Mouse (Mus musculus): ENCODE measurements around the gene Fzd5.

Fzd5 gene

GRCm38 (mm10) chr1:64738180-64738555 lies 617 bp upstream of the Fzd5 start:
- TF ChIP-seq GATA4 (IDR thresholded peaks at IDR 0.05; ENCODE audit: insufficient replicate concordance, low read length): no peak

- TF ChIP-seq GATA4 (IDR thresholded peaks at IDR 0.05; ENCODE audit: insufficient replicate concordance, low read length): no peak
Observed at GRCm38 (mm10) chr1:64736681-64737501, 660 bp downstream of the Fzd5 start.

GRCm38 (mm10) chr1:64735781-64736680 lies 1.5 kb downstream of the Fzd5 start:
- no peak for TF ChIP-seq GATA4 (IDR thresholded peaks at IDR 0.05; ENCODE audit: insufficient replicate concordance, low read length)

- no peak for TF ChIP-seq GATA4 (IDR thresholded peaks at IDR 0.05; ENCODE audit: insufficient replicate concordance, low read length)
Observed at GRCm38 (mm10) chr1:64734771-64735750, 2.5 kb downstream of the Fzd5 start.

- no peak for TF ChIP-seq GATA4 (IDR thresholded peaks at IDR 0.05; ENCODE audit: insufficient replicate concordance, low read length)
Observed at GRCm38 (mm10) chr1:64733453-64734245, 3.9 kb downstream of the Fzd5 start.

GRCm38 (mm10) chr1:64732637-64733200 lies 4.8 kb downstream of the Fzd5 start:
- no peak for TF ChIP-seq GATA4 (IDR thresholded peaks at IDR 0.05; ENCODE audit: insufficient replicate concordance, low read length)

GRCm38 (mm10) chr1:64732161-64732560 lies 5.4 kb downstream of the Fzd5 start:
- no peak for TF ChIP-seq GATA4 (IDR thresholded peaks at IDR 0.05; ENCODE audit: insufficient replicate concordance, low read length)

GRCm38 (mm10) chr1:64731341-64732020 lies 6.1 kb downstream of the Fzd5 start:
- no peak for TF ChIP-seq GATA4 (IDR thresholded peaks at IDR 0.05; ENCODE audit: insufficient replicate concordance, low read length)

- no peak for TF ChIP-seq GATA4 (IDR thresholded peaks at IDR 0.05; ENCODE audit: insufficient replicate concordance, low read length)
Observed at GRCm38 (mm10) chr1:64730046-64730445, 7.5 kb downstream of the Fzd5 start.

GRCm38 (mm10) chr1:64721034-64721587 lies 16.4 kb downstream of the Fzd5 start:
- TF ChIP-seq GATA4 (IDR thresholded peaks at IDR 0.05; ENCODE audit: insufficient replicate concordance, low read length): no peak

- no peak for TF ChIP-seq GATA4 (IDR thresholded peaks at IDR 0.05; ENCODE audit: insufficient replicate concordance, low read length)
Observed at GRCm38 (mm10) chr1:64717504-64717903, 20.0 kb downstream of the Fzd5 start.

GRCm38 (mm10) chr1:64716589-64717304 lies 20.8 kb downstream of the Fzd5 start:
- no peak for TF ChIP-seq GATA4 (IDR thresholded peaks at IDR 0.05; ENCODE audit: insufficient replicate concordance, low read length)
